Mouse (Mus musculus) kidney, postnatal 0 days (tissue): Measurements from ENCODE around the gene Dock10. TPM values are rescaled to one million over a fixed set of nuclear protein-coding genes. Genes with fewer than 3 reads are reported as not detected.

Experiments used
- ATAC-seq: fragments of 200-750 bp; cut with Nextera tagmentation; replicated peaks from 2 replicates; pipeline ENCODE4 v1.8.0; 2017; ENCODE audit warnings: low read depth, moderate number of reproducible peaks, moderate TSS enrichment, moderate library complexity; ENCODE audit not compliant: low FRiP score
- DNase-seq: peaks from one replicate; pipeline ENCODE4 v3.0.0-alpha.2; 2016; ENCODE audit warnings: low spot score
- H3K27ac ChIP-seq: fragments of 300-500 bp; sonication (generic); 2 replicates; pipeline ENCODE4 v1.5.1; 2014; ENCODE audit warnings: mild to moderate bottlenecking
- H3K27me3 ChIP-seq: fragments of 300-500 bp; sonication (generic); 2 replicates; pipeline ENCODE4 v1.6.1; 2014; ENCODE audit warnings: low read length, mixed read lengths; ENCODE audit not compliant: insufficient read depth
- H3K36me3 ChIP-seq: fragments of 300-500 bp; sonication (generic); 2 replicates; pipeline ENCODE4 v1.6.1; 2014; ENCODE audit warnings: low read length, mixed read lengths; ENCODE audit not compliant: insufficient read depth
- H3K4me1 ChIP-seq: fragments of 300-500 bp; sonication (generic); replicated peaks from 2 replicates; pipeline ENCODE4 v1.6.1; 2014; ENCODE audit warnings: antibody characterized with exemption, low read length, mixed read lengths; ENCODE audit not compliant: insufficient read depth
- H3K4me2 ChIP-seq: fragments of 300-500 bp; sonication (generic); 2 replicates; pipeline ENCODE4 v1.6.1; 2014; ENCODE audit warnings: mild to moderate bottlenecking, low read length, moderate library complexity, mixed read lengths
- H3K4me3 ChIP-seq: fragments of 300-500 bp; sonication (generic); replicated peaks from 2 replicates; pipeline ENCODE4 v1.5.1; 2014; ENCODE audit warnings: low read depth, low read length
- H3K9ac ChIP-seq: fragments of 300-500 bp; sonication (generic); 2 replicates; pipeline ENCODE4 v1.6.1; 2014; ENCODE audit warnings: low read depth, low read length
- H3K9me3 ChIP-seq: fragments of 300-500 bp; sonication (generic); replicated peaks from 2 replicates; pipeline ENCODE4 v1.6.1; 2016; ENCODE audit warnings: low read length, inconsistent platforms, mixed read lengths
- CTCF ChIP-seq: IDR thresholded peaks from 2 replicates; pipeline ENCODE4 v1.5.1; 2016; ENCODE audit warnings: antibody characterized with exemption, low read depth, mild to moderate bottlenecking, moderate library complexity
- WGBS: fragments of 180-500 bp; shearing (Covaris S2); extraction: QIAGEN DNeasy Blood & Tissue Kit; methylation state at CpG from one replicate; pipeline ENCODE4 v1.1.7; 2014; 5-methylcytosine and 5-hydroxymethylcytosine counted together
- polyA plus RNA-seq: library from polyadenylated mRNA; unstranded; fragments of >200 nt; fragmentation: Nextera tagmentation; extraction: Ambion mirVana; gene quantifications from 2 replicates; pipeline ENCODE4 v1.2.1, GENCODE M21; 2015

The Dock10 gene
- polyA plus RNA-seq, 1 experiment from 2014 or later: 2.6 TPM

DNA sequence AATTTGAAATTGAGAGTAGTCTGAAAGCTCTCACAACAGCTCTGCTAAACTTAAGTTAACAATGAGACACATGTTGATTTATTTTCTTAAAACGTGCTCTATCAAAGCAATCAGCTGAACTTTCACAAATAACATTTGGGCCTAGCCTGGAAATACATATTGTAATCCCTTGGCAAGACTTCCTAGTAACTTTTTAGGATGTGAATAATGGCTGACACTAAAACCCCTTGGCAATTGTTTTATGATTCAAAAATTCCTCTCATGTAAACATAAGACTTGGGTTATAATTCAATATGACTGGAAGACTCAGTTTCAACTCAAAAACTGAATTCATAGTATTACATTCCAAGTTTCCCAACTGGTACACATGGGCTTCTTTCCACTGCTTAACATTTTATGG lies 133.0 kb downstream of the Dock10 start:
- H3K4me3 ChIP-seq: no peak overlapping the region
- no peak overlapping the region for H3K27ac ChIP-seq
- H3K27me3 ChIP-seq: no peaks in the 10 kb centered on the region
- no peaks in the 10 kb centered on the region for H3K4me1 ChIP-seq
- H3K36me3 ChIP-seq: no peaks in the 10 kb centered on the region
- H3K9ac ChIP-seq: no peak overlapping the region
- H3K9me3 ChIP-seq: no peaks in the 10 kb centered on the region
- 47% methylated on average over 1 of the region's 1 CpGs for WGBS
- DNase-seq (peak; percentile 71), ATAC-seq (no peak)
- no peak for TF ChIP-seq CTCF
- H3K4me2 ChIP-seq: no peak overlapping the region

DNA sequence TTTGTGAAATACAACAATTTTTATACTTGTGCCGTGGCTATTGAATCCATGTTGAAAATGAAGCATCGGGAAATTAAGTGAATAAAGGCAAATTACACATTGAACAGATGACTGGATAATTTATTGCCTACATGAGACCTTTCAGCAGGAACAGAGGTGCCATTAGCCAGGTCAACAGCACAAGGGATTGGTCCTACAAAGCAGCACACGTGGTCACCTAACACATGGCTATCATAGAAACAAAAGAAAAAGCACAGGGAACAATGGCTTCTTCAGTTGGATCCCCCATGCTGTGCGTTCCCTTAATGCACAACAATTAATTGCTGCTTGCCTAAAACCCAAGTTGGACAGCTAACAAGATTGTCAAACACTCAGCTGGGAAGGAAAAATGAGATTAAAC lies 133.8 kb downstream of the Dock10 start:
- ATAC-seq (no peak), DNase-seq (no peak)
- no peaks in the 10 kb centered on the region for H3K9me3 ChIP-seq
- no peaks in the 10 kb centered on the region for H3K4me1 ChIP-seq
- H3K27ac ChIP-seq: no peak overlapping the region
- no peak overlapping the region for H3K4me2 ChIP-seq
- H3K4me3 ChIP-seq: no peak overlapping the region
- H3K36me3 ChIP-seq: no peaks in the 10 kb centered on the region
- WGBS: 79% methylated on average over 4 of the region's 4 CpGs
- no peak for TF ChIP-seq CTCF
- no peak overlapping the region for H3K9ac ChIP-seq
- H3K27me3 ChIP-seq: no peaks in the 10 kb centered on the region

DNA sequence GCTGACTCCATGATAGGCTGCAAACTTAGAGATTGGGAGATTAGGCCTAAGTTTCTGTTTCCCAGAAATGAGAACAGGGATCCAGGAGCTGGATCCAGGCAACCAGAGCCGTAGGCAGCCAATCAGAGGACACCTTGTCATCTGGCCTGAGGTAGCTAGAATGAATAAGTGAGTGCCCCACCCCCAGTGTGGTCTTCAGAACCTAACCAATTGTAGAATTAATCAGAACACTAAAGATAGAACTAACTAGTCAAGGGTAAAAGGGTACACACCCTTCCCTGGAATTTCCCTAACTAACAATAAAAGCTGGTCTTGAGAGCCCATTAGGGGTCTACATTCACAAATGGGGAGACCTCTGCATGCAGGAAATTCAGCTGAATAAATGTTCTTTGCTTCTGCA lies 135.7 kb downstream of the Dock10 start:
- Histone ChIP-seq H3K27me3 (no peaks in the 10 kb centered on the region), H3K36me3 (no peaks in the 10 kb centered on the region), H3K27ac (no peak overlapping the region), H3K4me2 (no peak overlapping the region), H3K4me1 (no peaks in the 10 kb centered on the region), H3K9ac (no peak overlapping the region), H3K4me3 (no peak overlapping the region), H3K9me3 (no peaks in the 10 kb centered on the region)
- DNase-seq (no peak), ATAC-seq (no peak)
- 100% methylated on average over 1 of the region's 1 CpGs for WGBS
- TF ChIP-seq CTCF: no peak

DNA sequence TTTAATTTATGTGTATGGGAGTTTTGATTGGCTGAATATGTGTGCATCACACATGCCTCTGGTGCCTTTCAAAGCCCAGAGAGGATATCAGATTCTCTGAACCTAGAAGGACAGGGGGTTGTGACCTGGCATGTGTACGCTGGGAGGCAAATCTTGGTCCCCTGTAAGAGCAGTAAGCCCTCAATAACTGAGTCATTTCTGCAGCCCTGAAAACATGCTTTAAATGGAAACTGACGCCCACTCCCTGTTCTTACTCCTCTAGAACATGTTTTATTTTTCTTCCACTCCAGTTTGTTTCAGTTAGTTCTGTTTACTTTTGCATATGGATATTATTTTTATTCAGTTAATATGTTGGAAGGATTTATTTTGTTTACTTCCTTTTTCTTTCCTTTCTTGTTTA lies 139.2 kb downstream of the Dock10 start:
- 67% methylated on average over 2 of the region's 2 CpGs for WGBS
- Histone ChIP-seq H3K9me3 (no peaks in the 10 kb centered on the region), H3K4me3 (no peak overlapping the region), H3K9ac (no peak overlapping the region), H3K36me3 (no peaks in the 10 kb centered on the region), H3K27ac (no peak overlapping the region), H3K4me1 (no peaks in the 10 kb centered on the region), H3K4me2 (no peak overlapping the region), H3K27me3 (no peaks in the 10 kb centered on the region)
- TF ChIP-seq CTCF: no peak
- ATAC-seq (no peak), DNase-seq (no peak)

DNA sequence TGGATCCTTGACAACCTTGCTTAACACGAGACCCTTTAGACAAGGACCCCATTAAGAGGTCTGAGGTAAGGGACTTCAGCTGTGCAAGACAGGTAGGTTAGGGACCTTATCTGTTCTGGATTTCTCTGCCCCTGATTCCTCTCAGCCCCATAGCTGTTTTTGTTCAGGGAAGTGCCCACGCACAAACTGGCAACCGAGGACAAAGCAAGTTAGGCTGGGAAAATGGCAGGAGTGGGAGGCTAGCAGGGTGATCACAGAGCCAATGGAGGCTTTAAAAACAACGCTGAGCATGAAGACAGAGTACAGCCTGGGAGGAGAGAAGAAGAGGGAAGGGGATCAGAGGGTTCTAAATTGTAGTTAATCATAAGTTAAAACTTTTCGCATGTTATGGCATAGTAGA lies 141.7 kb downstream of the Dock10 start:
- no peak overlapping the region for H3K4me2 ChIP-seq
- H3K27ac ChIP-seq: no peak overlapping the region
- 81% methylated on average over 5 of the region's 5 CpGs for WGBS
- no peak for DNase-seq
- no peaks in the 10 kb centered on the region for H3K36me3 ChIP-seq
- no peak overlapping the region for H3K9ac ChIP-seq
- H3K4me1 ChIP-seq: no peaks in the 10 kb centered on the region
- H3K27me3 ChIP-seq: no peaks in the 10 kb centered on the region
- no peak for TF ChIP-seq CTCF
- no peaks in the 10 kb centered on the region for H3K9me3 ChIP-seq
- H3K4me3 ChIP-seq: no peak overlapping the region
- no peak for ATAC-seq

DNA sequence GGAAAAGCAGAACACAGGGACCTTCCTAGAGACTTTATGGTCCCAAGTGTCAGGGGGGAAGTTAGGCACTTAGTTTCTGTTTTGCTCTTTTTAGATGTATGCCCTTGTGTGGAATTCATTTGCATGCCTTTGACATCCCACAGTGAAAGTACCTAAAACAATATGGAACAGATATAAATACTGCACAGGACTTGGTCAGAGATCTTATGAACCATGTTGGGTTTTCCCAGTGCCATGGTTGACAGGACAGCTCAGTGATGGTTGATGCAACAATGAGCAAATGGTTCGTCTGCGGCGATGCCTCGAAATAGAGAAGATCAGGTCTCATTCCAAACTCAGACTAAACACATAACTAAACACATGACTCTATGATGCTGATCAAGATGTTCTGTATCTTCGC lies 143.6 kb downstream of the Dock10 start:
- no peaks in the 10 kb centered on the region for H3K9me3 ChIP-seq
- ATAC-seq (no peak), DNase-seq (no peak)
- no peak overlapping the region for H3K4me3 ChIP-seq
- no peak overlapping the region for H3K9ac ChIP-seq
- 96% methylated on average over 5 of the region's 5 CpGs for WGBS
- no peaks in the 10 kb centered on the region for H3K27me3 ChIP-seq
- no peaks in the 10 kb centered on the region for H3K36me3 ChIP-seq
- TF ChIP-seq CTCF: no peak
- H3K4me1 ChIP-seq: no peaks in the 10 kb centered on the region
- H3K4me2 ChIP-seq: no peak overlapping the region
- no peak overlapping the region for H3K27ac ChIP-seq

DNA sequence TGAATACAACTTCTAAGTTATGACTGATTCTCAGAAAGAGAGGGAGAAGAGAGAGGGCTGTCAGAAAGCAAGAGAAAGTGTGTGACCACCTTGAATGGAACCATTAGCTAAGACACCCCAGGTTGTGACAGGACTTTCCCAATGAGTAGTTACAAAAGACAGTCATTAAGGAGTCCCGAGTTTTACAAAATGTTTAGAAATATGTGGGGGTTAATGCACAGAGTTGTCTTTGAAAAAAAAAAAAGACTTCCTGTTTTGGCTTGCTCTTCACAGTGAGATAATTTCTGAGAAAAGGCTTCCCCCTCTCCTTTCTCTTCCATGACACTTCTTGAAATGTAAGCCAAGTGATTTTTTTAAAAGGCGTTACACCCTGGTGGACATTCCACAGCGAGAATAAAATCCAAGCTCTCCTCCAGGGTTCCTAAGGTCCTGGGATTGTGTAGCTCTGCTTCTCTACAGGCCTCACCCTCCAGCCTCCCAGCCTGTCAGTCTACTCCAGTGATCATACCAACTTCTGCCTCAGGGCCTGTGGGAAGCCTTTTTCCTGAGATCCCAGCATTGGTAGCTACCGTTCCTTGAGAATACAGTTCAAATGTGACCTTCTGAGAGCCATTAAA lies 144.8 kb downstream of the Dock10 start:
- WGBS: 60% methylated on average over 4 of the region's 4 CpGs

More for the DNA sequence above, 144.8 kb downstream of the Dock10 start:
- DNase-seq: peak; percentile 19
- H3K27me3 ChIP-seq: no peaks in the 10 kb centered on the region
- no peak overlapping the region for H3K9ac ChIP-seq
- no peak overlapping the region for H3K27ac ChIP-seq
- H3K4me2 ChIP-seq: no peak overlapping the region
- ATAC-seq: no peak
- no peak overlapping the region for H3K4me3 ChIP-seq
- no peaks in the 10 kb centered on the region for H3K4me1 ChIP-seq
- H3K36me3 ChIP-seq: no peaks in the 10 kb centered on the region
- no peaks in the 10 kb centered on the region for H3K9me3 ChIP-seq
- no peak for TF ChIP-seq CTCF
